Mouse (Mus musculus): ENCODE results near the gene Fam219a.

- TF ChIP-seq EP300 (IDR thresholded peaks at IDR 0.05; ENCODE audit: low read depth) = no peak
- TF ChIP-seq CTCF (IDR thresholded peaks at IDR 0.05; ENCODE audit: low read depth) = no peak
Observed at GRCm38 (mm10) chr4:41497046-41497445, 72.3 kb downstream of the Fam219a start.

All from heart, postnatal 0 days (tissue).